ENCODE assay signal across 14 mouse cellular contexts in genomic region chr6:55357636-55358031, GRCm38 (mm10). TPM values are rescaled to one million over a fixed set of nuclear protein-coding genes. Genes with fewer than 3 reads are reported as not detected.
DNase-seq lines count a peak whose midpoint lies in the region; ATAC-seq and TF ChIP-seq lines count a peak whose summit lies in the region.
"Had no signal": no experiment of that assay in that cellular context is flagged by ENCODE, and none has a peak within 500 bp of the region (broad histone marks: within the 10 kb centered on the region; RNA-seq: fewer than 3 reads in every experiment).

No protein-coding gene starts in this region.

- no peak overlapping the region for H3K4me3 ChIP-seq in forebrain, embryonic 10.5 days
- H3K4me3 ChIP-seq in forebrain, embryonic 14.5 days (ENCODE audit: low read depth, low read length): no peak overlapping the region
- no peak overlapping the region for H3K4me3 ChIP-seq in neural tube, embryonic 14.5 days (ENCODE audit: low read depth, low read length)
- H3K4me3 ChIP-seq in kidney, embryonic 16.5 days (ENCODE audit: low read length): no peak overlapping the region
- no peak overlapping the region for H3K4me3 ChIP-seq in small intestine, adult 2 months (ENCODE audit: low read depth, low read length)
- H3K4me3 ChIP-seq: forebrain, embryonic 15.5 days had no signal

- 81% methylated on average over 6 of the region's 6 CpGs for WGBS in forebrain, embryonic 10.5 days
- WGBS in forebrain, embryonic 14.5 days: 20% methylated on average over 6 of the region's 6 CpGs
- WGBS in neural tube, embryonic 14.5 days: 38% methylated on average over 6 of the region's 6 CpGs
- 52% methylated on average over 6 of the region's 6 CpGs for WGBS in kidney, embryonic 16.5 days
- WGBS in small intestine, adult 2 months: 9% methylated on average over 6 of the region's 6 CpGs

- TF ChIP-seq CTCF in small intestine, adult 2 months (IDR thresholded peaks at IDR 0.05; ENCODE audit: extremely low read depth, insufficient read length, insufficient replicate concordance, low read depth, low read length): no peak

- peak overlapping the region; percentile 51; the same call in 1 of the 2 replicates for H3K27ac ChIP-seq in forebrain, embryonic 10.5 days
- no peak overlapping the region; the same call in 1 of the 2 replicates for H3K27ac ChIP-seq in forebrain, embryonic 14.5 days (ENCODE audit: low read depth, low read length)
- H3K27ac ChIP-seq in neural tube, embryonic 14.5 days (ENCODE audit: low read depth, low read length): no peak overlapping the region
- H3K27ac ChIP-seq in kidney, embryonic 16.5 days (ENCODE audit: low read length): peak overlapping the region; percentile 57; the same call in 1 of the 2 replicates
- H3K27ac ChIP-seq in small intestine, adult 2 months (ENCODE audit: insufficient read depth, low read depth, low read length): peak overlapping the region; percentile 66
- H3K27ac ChIP-seq: forebrain, embryonic 15.5 days had no signal

- TF ChIP-seq POLR2A in small intestine, adult 2 months (IDR thresholded peaks at IDR 0.05; ENCODE audit: low read depth, low read length): no peak

- H3K27me3 ChIP-seq in forebrain, embryonic 10.5 days (ENCODE audit: poor library complexity, severe bottlenecking): no peaks in the 10 kb centered on the region
- H3K27me3 ChIP-seq in forebrain, embryonic 14.5 days (replicated peaks; ENCODE audit: control insufficient read depth, insufficient read depth, low read length): no peaks in the 10 kb centered on the region
- H3K27me3 ChIP-seq in neural tube, embryonic 14.5 days (ENCODE audit: control insufficient read depth, insufficient read depth, low read length): no peaks in the 10 kb centered on the region
- H3K27me3 ChIP-seq in kidney, embryonic 16.5 days (ENCODE audit: insufficient read depth, low read length): no peaks in the 10 kb centered on the region
- H3K27me3 ChIP-seq in small intestine, adult 2 months (ENCODE audit: control insufficient read depth, insufficient read depth, low read length): no peaks in the 10 kb centered on the region
- H3K27me3 ChIP-seq: forebrain, embryonic 15.5 days had no signal

- H3K9ac ChIP-seq in forebrain, embryonic 14.5 days (ENCODE audit: low read length): no peak overlapping the region
- H3K9ac ChIP-seq in neural tube, embryonic 14.5 days (replicated peaks; ENCODE audit: low read depth, low read length): no peak overlapping the region
- no peak overlapping the region for H3K9ac ChIP-seq in kidney, embryonic 16.5 days (replicated peaks; ENCODE audit: low read length)
- H3K9ac ChIP-seq: forebrain, embryonic 15.5 days had no signal

- ATAC-seq in forebrain, embryonic 14.5 days: no peak
- 0 out of 2 replicates have a peak, but pooled peaks have one; percentile 6 for ATAC-seq in neural tube, embryonic 14.5 days (ENCODE audit: low read depth)
- peak; percentile 84 for ATAC-seq in kidney, embryonic 16.5 days (ENCODE audit: low FRiP score, low TSS enrichment)
- ATAC-seq: forebrain, embryonic 15.5 days had no signal

- H3K4me2 ChIP-seq in forebrain, embryonic 14.5 days (ENCODE audit: low read length): no peak overlapping the region
- H3K4me2 ChIP-seq in neural tube, embryonic 14.5 days (ENCODE audit: low read depth, low read length): no peak overlapping the region
- H3K4me2 ChIP-seq in kidney, embryonic 16.5 days (replicated peaks; ENCODE audit: low read depth, low read length): no peak overlapping the region
- H3K4me2 ChIP-seq: forebrain, embryonic 15.5 days had no signal

- no peak for DNase-seq in forebrain, embryonic 10.5 days (ENCODE audit: extremely low spot score, low spot score)
- no peak for DNase-seq in forebrain, embryonic 14.5 days (ENCODE audit: low spot score)
- DNase-seq in neural tube, embryonic 10.5 days (ENCODE audit: extremely low spot score, low spot score): no peak
- DNase-seq in layer of hippocampus, postnatal 36 days: no peak
- no peak for DNase-seq in thymus, postnatal 10 days (ENCODE audit: low spot score in 2 of 2)
- DNase-seq: B cell, adult 2 months; cerebellum, adult 11-12 months had no signal

- no peaks in the 10 kb centered on the region for H3K9me3 ChIP-seq in forebrain, embryonic 10.5 days
- no peaks in the 10 kb centered on the region for H3K9me3 ChIP-seq in forebrain, embryonic 14.5 days (replicated peaks; ENCODE audit: control insufficient read depth, low read length)
- H3K9me3 ChIP-seq in neural tube, embryonic 14.5 days (ENCODE audit: control insufficient read depth, low read length): no peaks in the 10 kb centered on the region
- no peaks in the 10 kb centered on the region for H3K9me3 ChIP-seq in kidney, embryonic 16.5 days (ENCODE audit: low read length)
- H3K9me3 ChIP-seq: forebrain, embryonic 15.5 days had no signal

- H3K4me1 ChIP-seq in forebrain, embryonic 10.5 days: peaks cover 13% of the 10 kb centered on the region
- H3K4me1 ChIP-seq in forebrain, embryonic 14.5 days (ENCODE audit: control insufficient read depth, insufficient read depth, low read length): peaks cover 4% of the 10 kb centered on the region; the same call in 1 of the 2 replicates
- H3K4me1 ChIP-seq in neural tube, embryonic 14.5 days (ENCODE audit: control insufficient read depth, insufficient read depth, low read length): no peaks in the 10 kb centered on the region
- 0 out of 2 replicates have a peak, but pooled peaks cover 2% of the 10 kb centered on the region for H3K4me1 ChIP-seq in kidney, embryonic 16.5 days (ENCODE audit: insufficient read depth, low read length)
- H3K4me1 ChIP-seq in small intestine, adult 2 months (ENCODE audit: control insufficient read depth, insufficient read depth, insufficient read length, low read length): peaks cover 20% of the 10 kb centered on the region
- H3K4me1 ChIP-seq: forebrain, embryonic 15.5 days had no signal

- no peaks in the 10 kb centered on the region for H3K36me3 ChIP-seq in forebrain, embryonic 10.5 days (replicated peaks)
- no peaks in the 10 kb centered on the region for H3K36me3 ChIP-seq in forebrain, embryonic 14.5 days (ENCODE audit: control insufficient read depth, insufficient read depth, low read length)
- H3K36me3 ChIP-seq in neural tube, embryonic 14.5 days (ENCODE audit: control insufficient read depth, insufficient read depth, low read length): no peaks in the 10 kb centered on the region
- H3K36me3 ChIP-seq in kidney, embryonic 16.5 days (ENCODE audit: insufficient read depth, low read length): no peaks in the 10 kb centered on the region
- no peaks in the 10 kb centered on the region for H3K36me3 ChIP-seq in small intestine, adult 2 months (ENCODE audit: control insufficient read depth, insufficient read depth, low read length)
- H3K36me3 ChIP-seq: forebrain, embryonic 15.5 days had no signal

RNA-seq across cellular contexts. Expression of gene Ghrhr, which starts 18.5 kb away (rescaled TPM):
- polyA plus RNA-seq in forebrain, embryonic 10.5 days (2016; fragmentation: Nextera tagmentation; extraction: Ambion mirVana): not detected in 2 replicates
- not detected in 2 replicates for polyA plus RNA-seq in forebrain, embryonic 14.5 days (2014; fragmentation: Nextera tagmentation; extraction: Ambion mirVana)
- not detected in 2 replicates for polyA plus RNA-seq in neural tube, embryonic 14.5 days (2014; fragmentation: Nextera tagmentation; extraction: Ambion mirVana)
- polyA plus RNA-seq in kidney, embryonic 16.5 days (2015; fragmentation: Nextera tagmentation; extraction: Ambion mirVana): 0.17 and 0.18 TPM in 2 replicates
- polyA plus RNA-seq in small intestine, adult 2 months (2012; rRNA removed): 0.15 and 0.18 TPM in 2 replicates
- not detected for total RNA-seq in layer of hippocampus, postnatal 36 days (2021)
- total RNA-seq: heart, postnatal 36 days; left cerebral cortex, postnatal 25 days had no signal
- polyA plus RNA-seq: forebrain, embryonic 15.5 days; spleen, adult 2 months had no signal

RNA-seq across cellular contexts. Expression of gene Aqp1, which starts 21.4 kb away (rescaled TPM):
- polyA plus RNA-seq in forebrain, embryonic 10.5 days (2016; fragmentation: Nextera tagmentation; extraction: Ambion mirVana): 0.65 and 0.93 TPM in 2 replicates
- polyA plus RNA-seq in forebrain, embryonic 14.5 days (2014; fragmentation: Nextera tagmentation; extraction: Ambion mirVana): 2.8 and 2.9 TPM in 2 replicates
- 0.20 and 0.84 TPM in 2 replicates for polyA plus RNA-seq in neural tube, embryonic 14.5 days (2014; fragmentation: Nextera tagmentation; extraction: Ambion mirVana)
- 50.8 and 69.9 TPM in 2 replicates for polyA plus RNA-seq in kidney, embryonic 16.5 days (2015; fragmentation: Nextera tagmentation; extraction: Ambion mirVana)
- 56.3 and 310 TPM in 2 replicates for polyA plus RNA-seq in small intestine, adult 2 months (2012; rRNA removed)
- 1 to 10 TPM in 1 of 2 experiments, under 1 TPM in 1; 0.45 to 2.5 TPM for total RNA-seq in layer of hippocampus, postnatal 36 days (2021)

Comparison
In these comparisons a context has a peak if more than half of its experiments do, and no peak if none do; other contexts are left out.
1. H3K27ac ChIP-seq: peak in forebrain, embryonic 10.5 days (single experiment), kidney, embryonic 16.5 days (single experiment) and small intestine, adult 2 months (single experiment); none in forebrain, embryonic 14.5 days (single experiment) and neural tube, embryonic 14.5 days (single experiment).
2. RNA of gene Aqp1, which starts 21.4 kb away (polyA plus RNA-seq): 56.3 to 310 TPM in small intestine, adult 2 months and 50.8 to 69.9 TPM in kidney, embryonic 16.5 days; 2.8 to 2.9 TPM in forebrain, embryonic 14.5 days, 0.65 to 0.93 TPM in forebrain, embryonic 10.5 days and 0.20 to 0.84 TPM in neural tube, embryonic 14.5 days; every median in the first group is over 10 times any median in the second.